Mouse (Mus musculus): Measurements from ENCODE around the gene Tsga13. TPM values are rescaled to one million over a fixed set of nuclear protein-coding genes. Genes with fewer than 3 reads are reported as not detected.

Tsga13 gene
- polyA plus RNA-seq (2017; shearing (Covaris generic)), result not detected

DNA sequence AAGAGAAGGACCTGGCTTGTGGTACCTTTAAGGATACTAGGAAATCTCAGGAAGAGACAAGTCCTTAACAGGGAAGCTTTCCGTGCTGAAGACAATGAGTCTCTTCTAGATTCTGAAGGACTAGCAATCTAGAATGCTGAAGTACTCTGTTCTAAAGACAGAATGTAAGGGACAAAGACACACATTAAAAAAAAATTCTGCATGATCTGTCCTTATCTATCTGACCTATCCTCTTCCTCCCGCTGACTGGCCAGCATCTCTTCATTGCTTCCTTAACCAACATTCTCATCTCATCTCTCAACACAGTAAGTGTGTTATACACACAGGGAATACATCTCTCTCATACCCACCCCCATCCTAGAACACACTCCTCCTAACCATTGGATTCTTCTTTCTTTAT lies at the start of gene Tsga13:
TSS of gene Tsga13 (minus strand) at position 101 of the 400 bp plus-strand sequence.

DNA sequence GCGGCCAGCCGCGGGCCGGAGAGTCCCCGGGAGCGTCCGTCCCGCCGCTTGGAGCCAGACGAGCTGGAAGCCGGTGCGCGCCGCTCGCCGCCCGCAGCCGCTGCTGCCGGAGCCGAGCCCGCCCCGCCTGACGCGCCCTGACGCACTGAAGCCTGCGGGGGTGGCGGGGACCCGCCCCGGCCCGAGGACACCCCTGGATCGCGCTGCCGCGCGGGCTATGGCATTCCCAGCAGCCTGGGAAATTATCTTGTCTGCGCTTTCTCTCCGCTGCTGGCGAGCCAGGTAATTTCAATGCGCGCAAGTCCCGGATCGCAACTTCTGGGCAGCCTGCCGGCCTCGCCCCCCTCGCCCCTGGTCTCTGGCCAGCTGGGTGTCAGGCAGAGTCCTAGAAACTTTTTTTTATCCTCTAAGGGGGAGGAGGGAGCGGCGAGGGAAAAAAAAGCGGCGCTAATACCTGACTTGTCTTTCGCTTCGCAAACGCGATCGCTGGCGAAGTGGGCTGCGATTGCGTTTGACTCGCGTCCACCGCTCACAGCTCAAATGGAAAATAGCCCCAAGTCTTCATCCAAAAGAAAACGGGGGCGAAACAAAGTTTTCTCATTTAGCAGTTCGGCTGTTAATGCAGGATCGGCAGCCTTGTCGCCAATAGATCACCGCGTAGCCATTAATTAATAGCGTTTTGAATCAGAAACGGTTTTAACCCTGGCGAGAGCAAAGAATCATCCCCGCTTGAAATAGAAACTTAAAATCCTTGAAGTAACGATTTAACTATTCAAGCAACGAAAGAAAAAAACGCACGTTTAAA lies 43.6 kb upstream of the Tsga13 start, which contains the start of gene Klf14:
TSS of gene Klf14 (minus strand) at position 343 of the 805 bp plus-strand sequence.

DNA sequence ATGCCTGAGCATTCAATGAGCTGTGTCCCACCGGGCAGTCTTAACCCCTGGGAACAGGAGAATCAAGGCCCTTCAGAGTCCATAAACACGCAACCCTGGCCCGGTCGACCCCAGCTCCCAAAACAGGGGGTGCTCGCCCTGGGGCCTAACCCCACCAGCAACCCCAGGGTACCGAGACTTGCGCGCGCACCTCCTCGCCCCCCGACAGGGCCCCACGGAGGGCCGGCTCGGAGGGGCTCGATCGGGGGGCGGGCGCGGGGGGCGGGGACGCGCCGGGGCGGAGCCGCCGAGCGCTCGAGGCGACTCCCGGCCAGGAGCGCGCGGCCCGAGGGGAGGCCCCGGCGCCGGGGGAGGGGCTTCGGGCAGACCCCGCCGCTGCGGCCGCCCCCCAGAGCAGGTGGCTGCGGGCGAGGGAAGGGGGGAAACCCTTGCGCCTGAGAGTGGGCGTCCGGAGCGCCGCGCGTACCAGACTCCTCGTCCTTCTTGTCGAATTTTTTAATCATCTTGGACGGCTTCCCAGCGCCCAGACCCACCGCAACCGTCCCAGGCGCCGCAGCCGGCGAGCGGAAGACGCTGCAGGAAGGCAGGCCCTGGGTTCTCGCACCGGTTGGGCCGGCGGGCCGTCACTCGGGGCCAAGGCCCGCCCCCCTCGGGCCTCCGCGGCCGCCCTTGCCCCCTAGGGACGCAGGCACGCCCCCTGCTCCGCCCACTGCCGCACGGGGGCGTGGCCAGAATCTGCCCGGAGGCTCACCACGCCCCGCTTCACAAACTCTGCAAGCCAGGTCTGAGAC lies 19.0 kb downstream of the Tsga13 start, which contains the start of gene Copg2:
TSS of gene Copg2 (minus strand) at position 600 of the 791 bp plus-strand sequence.

Other genes with a start within 250 kb of the Tsga13 start
- 6.2 TPM for gene Cep41, start 221.8 kb downstream of the Tsga13 start, polyA plus RNA-seq (2017; shearing (Covaris generic))
- not detected for gene Mest, start 192.0 kb downstream of the Tsga13 start, polyA plus RNA-seq (2017; shearing (Covaris generic))
- 28.8 TPM for gene Copg2, start 18.8 kb downstream of the Tsga13 start, polyA plus RNA-seq (2017; shearing (Covaris generic))
- gene Klf14, start 43.5 kb upstream of the Tsga13 start, polyA plus RNA-seq (2017; shearing (Covaris generic)), result not detected

Measured in naive thymus-derived CD4-positive, alpha-beta T cell, adult 5 months (primary cell).